Mouse (Mus musculus) forebrain, embryonic 15.5 days (tissue): ENCODE measurements around the gene Alms1. TPM values are rescaled to one million over a fixed set of nuclear protein-coding genes. Genes with fewer than 3 reads are reported as not detected.
A peak's percentile ranks its signal among the peaks of the same experiment; 100 is the strongest.

Source experiments
- ATAC-seq: fragments of 200-750 bp; cut with Nextera tagmentation; replicated peaks from 2 replicates; pipeline ENCODE4 v1.8.0; 2017; ENCODE audit warnings: mild to moderate bottlenecking, moderate TSS enrichment, moderate library complexity
- H3K27ac ChIP-seq: fragments of 300-500 bp; sonication (generic); replicated peaks from 2 replicates; pipeline ENCODE4 v1.5.1; 2015; ENCODE audit warnings: mild to moderate bottlenecking, inconsistent platforms
- H3K27me3 ChIP-seq: fragments of 300-500 bp; sonication (generic); 2 replicates; pipeline ENCODE4 v1.6.1; 2015; ENCODE audit warnings: inconsistent platforms
- H3K36me3 ChIP-seq: fragments of 300-500 bp; sonication (generic); 2 replicates; pipeline ENCODE4 v1.6.1; 2015; ENCODE audit warnings: mild to moderate bottlenecking, inconsistent platforms
- H3K4me1 ChIP-seq: fragments of 300-500 bp; sonication (generic); 2 replicates; pipeline ENCODE4 v1.6.1; 2015; ENCODE audit warnings: inconsistent platforms
- H3K4me2 ChIP-seq: fragments of 300-500 bp; sonication (generic); replicated peaks from 2 replicates; pipeline ENCODE4 v1.6.1; 2015; ENCODE audit warnings: mild to moderate bottlenecking, inconsistent platforms
- H3K4me3 ChIP-seq: fragments of 300-500 bp; sonication (generic); 2 replicates; pipeline ENCODE4 v1.5.1; 2015; ENCODE audit warnings: mild to moderate bottlenecking, inconsistent platforms
- H3K9ac ChIP-seq: fragments of 300-500 bp; sonication (generic); replicated peaks from 2 replicates; pipeline ENCODE4 v1.6.1; 2015; ENCODE audit warnings: mild to moderate bottlenecking, inconsistent platforms
- H3K9me3 ChIP-seq: fragments of 300-500 bp; sonication (generic); 2 replicates; pipeline ENCODE4 v1.6.1; 2016; ENCODE audit warnings: inconsistent platforms
- WGBS: fragments of 180-500 bp; shearing (Covaris S2); methylation state at CpG from one replicate; pipeline ENCODE4 v1.1.7; 2015; ENCODE audit warnings: mixed read lengths; 5-methylcytosine and 5-hydroxymethylcytosine counted together
- polyA plus RNA-seq: library from polyadenylated mRNA; unstranded; fragments of >200 nt; fragmentation: Nextera tagmentation; extraction: Ambion mirVana; gene quantifications from 2 replicates; pipeline ENCODE4 v1.2.1, GENCODE M21; 2015

Alms1 gene
- polyA plus RNA-seq = 5.9 TPM in 2 replicates

GRCm38 (mm10) chr6:85587396-85588143 lies at the start of gene Alms1:
Gene Alms1 (plus strand): TSS chr6:85587531.
- Histone ChIP-seq H3K36me3 (no peaks in the 10 kb centered on the region), H3K27me3 (no peaks in the 10 kb centered on the region), H3K9me3 (no peaks in the 10 kb centered on the region), H3K9ac (peak within 1 kb of the TSS; percentile 77), H3K4me1 (peaks cover 24% of the 10 kb centered on the region), H3K27ac (peak within 1 kb of the TSS; percentile 91), H3K4me2 (peak within 1 kb of the TSS; percentile 53), H3K4me3 (peak within 1 kb of the TSS; percentile 87)
- ATAC-seq = peak; percentile 98
- under 1% methylated on average over 56 of the region's 59 CpGs for WGBS

GRCm38 (mm10) chr6:85543351-85544175 lies 43.8 kb upstream of the Alms1 start:
- H3K9me3 ChIP-seq = no peaks in the 10 kb centered on the region
- WGBS = 77% methylated on average over 10 of the region's 10 CpGs
- H3K36me3 ChIP-seq = no peaks in the 10 kb centered on the region
- H3K9ac ChIP-seq = no peak overlapping the region
- H3K4me1 ChIP-seq = peaks cover 7% of the 10 kb centered on the region
- no peak overlapping the region for H3K4me3 ChIP-seq
- no peak overlapping the region for H3K27ac ChIP-seq
- H3K4me2 ChIP-seq = no peak overlapping the region
- ATAC-seq = no peak
- no peaks in the 10 kb centered on the region for H3K27me3 ChIP-seq

- Histone ChIP-seq H3K9me3 (no peaks in the 10 kb centered on the region), H3K4me2 (peak overlapping the region; percentile 17), H3K27me3 (no peaks in the 10 kb centered on the region), H3K27ac (no peak overlapping the region), H3K9ac (no peak overlapping the region), H3K4me1 (peaks cover 7% of the 10 kb centered on the region), H3K4me3 (no peak overlapping the region), H3K36me3 (no peaks in the 10 kb centered on the region)
- ATAC-seq = no peak; the same call in 1 of the 2 replicates
- 41% methylated on average over 13 of the region's 13 CpGs for WGBS
Observed at GRCm38 (mm10) chr6:85544251-85544881, 43.0 kb upstream of the Alms1 start.

- H3K27me3 ChIP-seq = no peaks in the 10 kb centered on the region
- H3K4me1 ChIP-seq = peaks cover 7% of the 10 kb centered on the region
- no peaks in the 10 kb centered on the region for H3K9me3 ChIP-seq
- no peak overlapping the region for H3K4me2 ChIP-seq
- WGBS = 87% methylated on average over 5 of the region's 5 CpGs
- H3K9ac ChIP-seq = no peak overlapping the region
- H3K4me3 ChIP-seq = no peak overlapping the region
- no peak for ATAC-seq
- no peaks in the 10 kb centered on the region for H3K36me3 ChIP-seq
- no peak overlapping the region for H3K27ac ChIP-seq
Observed at GRCm38 (mm10) chr6:85547642-85548041, 39.7 kb upstream of the Alms1 start.

GRCm38 (mm10) chr6:85562374-85562773 lies 25.0 kb upstream of the Alms1 start:
- Histone ChIP-seq H3K4me1 (no peaks in the 10 kb centered on the region), H3K27ac (no peak overlapping the region), H3K27me3 (no peaks in the 10 kb centered on the region), H3K4me3 (no peak overlapping the region), H3K9me3 (no peaks in the 10 kb centered on the region), H3K36me3 (no peaks in the 10 kb centered on the region), H3K4me2 (no peak overlapping the region), H3K9ac (no peak overlapping the region)
- ATAC-seq = no peak
- 28% methylated on average over 1 of the region's 1 CpGs for WGBS

GRCm38 (mm10) chr6:85572816-85573215 lies 14.5 kb upstream of the Alms1 start:
- no peak overlapping the region for H3K4me2 ChIP-seq
- H3K9ac ChIP-seq = no peak overlapping the region
- H3K4me3 ChIP-seq = no peak overlapping the region
- 88% methylated on average over 5 of the region's 5 CpGs for WGBS
- no peaks in the 10 kb centered on the region for H3K4me1 ChIP-seq
- H3K27me3 ChIP-seq = no peaks in the 10 kb centered on the region
- no peak overlapping the region for H3K27ac ChIP-seq
- no peak for ATAC-seq
- H3K9me3 ChIP-seq = no peaks in the 10 kb centered on the region
- no peaks in the 10 kb centered on the region for H3K36me3 ChIP-seq

GRCm38 (mm10) chr6:85581688-85582087 lies 5.6 kb upstream of the Alms1 start:
- H3K27me3 ChIP-seq = no peaks in the 10 kb centered on the region
- H3K27ac ChIP-seq = no peak overlapping the region
- no peaks in the 10 kb centered on the region for H3K4me1 ChIP-seq
- no peaks in the 10 kb centered on the region for H3K9me3 ChIP-seq
- no peak overlapping the region for H3K4me3 ChIP-seq
- no peak overlapping the region for H3K4me2 ChIP-seq
- no peak for ATAC-seq
- no peak overlapping the region for H3K9ac ChIP-seq
- 91% methylated on average over 5 of the region's 5 CpGs for WGBS
- H3K36me3 ChIP-seq = no peaks in the 10 kb centered on the region

GRCm38 (mm10) chr6:85584612-85585011 lies 2.7 kb upstream of the Alms1 start:
- ATAC-seq = no peak
- H3K27ac ChIP-seq = no peak overlapping the region
- no peaks in the 10 kb centered on the region for H3K9me3 ChIP-seq
- peaks cover 15% of the 10 kb centered on the region for H3K4me1 ChIP-seq
- H3K27me3 ChIP-seq = no peaks in the 10 kb centered on the region
- 91% methylated on average over 4 of the region's 4 CpGs for WGBS
- H3K4me2 ChIP-seq = no peak overlapping the region
- no peak overlapping the region for H3K4me3 ChIP-seq
- no peak overlapping the region for H3K9ac ChIP-seq
- H3K36me3 ChIP-seq = no peaks in the 10 kb centered on the region

- H3K9me3 ChIP-seq = no peaks in the 10 kb centered on the region
- H3K36me3 ChIP-seq = no peaks in the 10 kb centered on the region
- no peak for ATAC-seq
- H3K4me1 ChIP-seq = peaks cover 24% of the 10 kb centered on the region
- no peaks in the 10 kb centered on the region for H3K27me3 ChIP-seq
- no peak overlapping the region for H3K9ac ChIP-seq
- H3K4me2 ChIP-seq = peak overlapping the region; percentile 53
- peak overlapping the region; percentile 87 for H3K4me3 ChIP-seq
- H3K27ac ChIP-seq = peak overlapping the region; percentile 91; the same call in 1 of the 2 replicates
- 27% methylated on average over 9 of the region's 9 CpGs for WGBS
Observed at GRCm38 (mm10) chr6:85586805-85587367, 445 bp upstream of the Alms1 start.

GRCm38 (mm10) chr6:85588164-85588563 lies 833 bp downstream of the Alms1 start:
- no peaks in the 10 kb centered on the region for H3K27me3 ChIP-seq
- peaks cover 24% of the 10 kb centered on the region for H3K4me1 ChIP-seq
- H3K4me3 ChIP-seq = peak overlapping the region; percentile 87
- peak overlapping the region; percentile 53 for H3K4me2 ChIP-seq
- peak overlapping the region; percentile 91 for H3K27ac ChIP-seq
- no peaks in the 10 kb centered on the region for H3K9me3 ChIP-seq
- peak overlapping the region; percentile 77 for H3K9ac ChIP-seq
- 0% methylated on average over 10 of the region's 10 CpGs for WGBS
- ATAC-seq = 0 out of 2 replicates have a peak, but pooled peaks have one; percentile 11
- H3K36me3 ChIP-seq = no peaks in the 10 kb centered on the region

- Histone ChIP-seq H3K4me3 (peak overlapping the region; percentile 87), H3K27me3 (no peaks in the 10 kb centered on the region), H3K9me3 (no peaks in the 10 kb centered on the region), H3K4me2 (peak overlapping the region; percentile 53), H3K27ac (no peak overlapping the region), H3K9ac (peak overlapping the region; percentile 77), H3K36me3 (no peaks in the 10 kb centered on the region), H3K4me1 (peaks cover 24% of the 10 kb centered on the region)
- no peak for ATAC-seq
- 2% methylated on average over 4 of the region's 4 CpGs for WGBS
Observed at GRCm38 (mm10) chr6:85588568-85588967, 1.2 kb downstream of the Alms1 start.
